Mouse (Mus musculus): ENCODE data around the gene Oaz1. TPM values are rescaled to one million over a fixed set of nuclear protein-coding genes. Genes with fewer than 3 reads are reported as not detected.

The Oaz1 gene
- polyA plus RNA-seq, 1 experiment from 2014 or later, result 1,560 TPM

DNA sequence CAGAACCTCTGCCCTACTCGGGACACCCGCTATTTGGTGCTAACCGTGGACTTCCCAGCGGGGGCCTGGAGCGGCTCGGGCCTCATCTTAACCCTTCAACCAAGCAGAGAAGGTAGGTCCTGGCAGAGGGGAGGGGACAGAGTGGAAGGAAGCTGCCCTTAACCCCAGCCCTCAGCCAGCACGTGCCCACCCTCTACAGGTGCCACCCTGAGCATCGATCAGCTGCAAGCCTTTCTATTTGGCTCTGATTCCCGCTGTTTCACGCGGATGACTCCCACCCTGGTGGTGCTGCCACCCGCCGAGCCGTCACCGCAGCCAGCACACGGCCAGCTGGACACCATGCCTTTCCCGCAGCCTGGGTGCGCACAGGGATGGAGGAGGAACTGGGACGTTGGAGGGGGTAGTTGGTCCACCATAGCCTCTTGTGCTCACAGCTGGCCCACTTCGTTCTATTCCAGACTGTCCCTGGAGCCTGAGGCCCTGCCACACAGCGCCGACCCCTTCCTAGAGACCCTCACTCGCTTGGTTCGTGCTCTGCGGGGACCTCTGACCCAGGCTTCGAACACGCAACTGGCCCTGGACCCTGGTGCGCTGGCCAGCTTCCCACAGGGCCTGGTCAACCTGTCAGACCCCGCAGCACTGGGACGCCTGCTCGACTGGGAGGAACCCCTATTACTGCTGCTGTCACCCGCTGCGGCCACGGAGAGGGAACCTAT, 20.0 kb upstream of the Oaz1 start:
- H3K4me3 ChIP-seq (replicated peaks; ENCODE audit: low read length), result peak overlapping the region; percentile 51
- WGBS, result 50% methylated on average over 34 of the region's 34 CpGs
- H3K4me2 ChIP-seq (ENCODE audit: low read depth, low read length), result peak overlapping the region; percentile 94
- peaks cover 3% of the 10 kb centered on the region; the same call in 1 of the 2 replicates for H3K27me3 ChIP-seq (ENCODE audit: control insufficient read depth, insufficient read depth, low read length)
- H3K36me3 ChIP-seq (ENCODE audit: control insufficient read depth, insufficient read depth, low read length), result peaks cover 26% of the 10 kb centered on the region
- H3K4me1 ChIP-seq (ENCODE audit: control insufficient read depth, insufficient read depth, low read length), result peaks cover 21% of the 10 kb centered on the region
- peak overlapping the region; percentile 77 for H3K9ac ChIP-seq (ENCODE audit: low read length)
- ATAC-seq (ENCODE audit: insufficient read depth, low FRiP score), result no peak
- no peaks in the 10 kb centered on the region for H3K9me3 ChIP-seq (replicated peaks; ENCODE audit: control insufficient read depth, low read length)
- peak overlapping the region; percentile 76 for H3K27ac ChIP-seq (ENCODE audit: low read length)

DNA sequence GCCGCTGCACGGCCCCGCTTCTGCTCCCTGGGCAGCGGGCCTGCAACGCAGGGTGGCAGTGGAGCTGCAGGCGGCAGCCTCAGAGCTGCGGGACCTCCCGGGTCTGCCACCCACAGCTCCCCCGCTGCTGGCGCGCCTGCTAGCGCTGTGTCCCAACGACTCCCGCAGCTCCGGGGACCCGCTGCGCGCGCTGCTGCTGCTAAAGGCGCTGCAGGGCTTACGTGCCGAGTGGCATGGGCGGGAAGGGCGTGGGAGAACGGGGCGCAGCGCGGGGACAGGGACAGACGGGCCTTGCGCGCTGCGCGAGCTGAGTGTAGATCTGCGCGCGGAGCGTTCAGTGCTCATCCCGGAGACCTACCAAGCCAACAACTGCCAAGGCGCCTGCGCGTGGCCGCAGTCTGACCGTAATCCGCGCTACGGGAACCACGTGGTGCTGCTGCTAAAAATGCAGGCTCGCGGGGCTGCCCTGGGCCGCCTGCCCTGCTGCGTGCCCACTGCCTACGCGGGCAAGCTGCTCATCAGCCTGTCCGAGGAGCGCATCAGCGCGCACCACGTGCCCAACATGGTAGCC, 19.3 kb upstream of the Oaz1 start:
- peaks cover 26% of the 10 kb centered on the region for H3K36me3 ChIP-seq (ENCODE audit: control insufficient read depth, insufficient read depth, low read length)
- ATAC-seq (ENCODE audit: insufficient read depth, low FRiP score), result peak; percentile 67
- H3K4me1 ChIP-seq (ENCODE audit: control insufficient read depth, insufficient read depth, low read length), result peaks cover 21% of the 10 kb centered on the region
- no peaks in the 10 kb centered on the region for H3K9me3 ChIP-seq (replicated peaks; ENCODE audit: control insufficient read depth, low read length)
- peak overlapping the region; percentile 94 for H3K4me2 ChIP-seq (ENCODE audit: low read depth, low read length)
- under 1% methylated on average over 58 of the region's 58 CpGs for WGBS
- peak overlapping the region; percentile 51 for H3K4me3 ChIP-seq (replicated peaks; ENCODE audit: low read length)
- peak overlapping the region; percentile 77 for H3K9ac ChIP-seq (ENCODE audit: low read length)
- peak overlapping the region; percentile 76 for H3K27ac ChIP-seq (ENCODE audit: low read length)
- H3K27me3 ChIP-seq (ENCODE audit: control insufficient read depth, insufficient read depth, low read length), result peaks cover 3% of the 10 kb centered on the region; the same call in 1 of the 2 replicates

DNA sequence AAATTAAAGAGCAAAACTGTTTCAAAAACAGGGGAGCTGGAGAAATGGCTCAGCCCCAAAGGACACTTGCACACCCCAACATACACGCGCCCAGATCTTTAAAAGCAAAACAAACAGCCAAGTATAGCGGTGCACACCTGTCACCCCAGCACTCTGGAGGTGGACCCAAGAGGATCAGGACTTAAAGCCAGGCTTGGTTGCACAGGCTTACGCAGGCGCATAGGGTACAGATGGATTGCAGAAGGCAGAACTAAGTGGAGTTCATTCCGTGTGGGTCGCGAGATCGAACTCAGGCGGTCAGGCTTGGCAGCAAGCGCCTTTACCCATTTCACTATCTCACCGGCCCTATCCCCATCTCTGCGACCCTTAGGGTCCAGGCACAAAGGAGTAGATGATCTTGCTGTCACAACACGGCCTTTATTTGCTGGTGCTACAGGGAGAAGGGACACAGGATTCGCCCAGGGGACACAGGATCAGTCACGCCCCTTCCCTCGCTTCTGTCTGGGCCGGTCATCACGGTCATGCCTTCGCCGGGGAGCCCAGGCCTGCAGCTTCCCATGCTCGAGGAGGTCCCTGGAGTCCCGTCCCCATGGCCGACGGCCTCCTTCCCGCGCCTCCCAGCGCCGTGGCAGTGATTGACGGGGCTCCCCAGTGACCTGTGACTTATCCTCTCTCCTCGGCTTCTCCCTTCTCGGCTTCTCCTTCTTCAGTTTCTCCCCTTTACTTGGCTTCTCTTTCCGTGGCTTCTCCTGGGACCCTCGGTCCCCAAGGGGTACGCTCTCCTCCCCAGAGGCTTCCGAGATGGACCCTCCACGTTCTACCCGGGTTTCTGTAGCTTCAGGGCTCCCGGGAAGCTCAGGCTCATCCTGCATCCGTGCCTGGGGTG, 18.1 kb upstream of the Oaz1 start:
- peaks cover 21% of the 10 kb centered on the region for H3K4me1 ChIP-seq (ENCODE audit: control insufficient read depth, insufficient read depth, low read length)
- peaks cover 15% of the 10 kb centered on the region; the same call in 1 of the 2 replicates for H3K36me3 ChIP-seq (ENCODE audit: control insufficient read depth, insufficient read depth, low read length)
- peak overlapping the region; percentile 22 for H3K9ac ChIP-seq (ENCODE audit: low read length)
- H3K27me3 ChIP-seq (ENCODE audit: control insufficient read depth, insufficient read depth, low read length), result peaks cover 3% of the 10 kb centered on the region; the same call in 1 of the 2 replicates
- ATAC-seq (ENCODE audit: insufficient read depth, low FRiP score), result no peak
- no peak overlapping the region for H3K27ac ChIP-seq (ENCODE audit: low read length)
- H3K9me3 ChIP-seq (replicated peaks; ENCODE audit: control insufficient read depth, low read length), result no peaks in the 10 kb centered on the region
- WGBS, result 22% methylated on average over 40 of the region's 40 CpGs
- H3K4me2 ChIP-seq (ENCODE audit: low read depth, low read length), result peak overlapping the region; percentile 19
- H3K4me3 ChIP-seq (replicated peaks; ENCODE audit: low read length), result peak overlapping the region; percentile 17

DNA sequence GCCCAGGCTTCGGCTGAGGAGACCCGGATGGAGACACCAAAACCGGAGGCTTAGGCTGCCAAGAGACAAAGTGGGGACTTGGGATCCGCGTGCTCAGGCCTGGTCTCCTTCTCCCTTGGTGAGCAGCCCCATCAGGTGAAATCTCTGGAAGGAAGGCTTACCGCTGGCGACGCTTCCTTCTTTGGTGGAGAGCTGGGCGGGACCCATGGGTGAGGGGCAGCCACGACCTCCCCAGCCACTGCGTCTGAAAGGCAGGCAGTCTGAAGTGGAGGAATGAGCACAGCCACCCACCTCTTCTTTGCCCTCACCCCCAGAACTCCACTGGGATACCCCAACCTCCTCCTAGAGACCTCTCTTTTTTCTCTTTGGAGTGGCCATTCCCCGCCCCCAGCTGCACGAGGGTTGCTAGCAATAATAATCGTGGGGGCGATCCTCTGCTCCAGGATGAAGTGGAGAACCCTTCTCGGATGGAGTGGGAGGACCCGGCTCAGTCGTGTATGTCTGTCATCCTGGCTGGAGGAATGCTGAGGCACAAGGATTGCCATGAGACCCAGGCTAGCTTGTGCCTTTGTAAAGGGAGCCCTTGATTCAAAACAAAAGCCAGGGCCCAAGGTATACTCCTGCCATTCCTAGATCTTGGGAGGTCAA, 17.3 kb upstream of the Oaz1 start:
- H3K4me3 ChIP-seq (replicated peaks; ENCODE audit: low read length), result 0 out of 2 replicates have a peak overlapping the region, but pooled peaks have one; percentile 17
- no peak overlapping the region for H3K27ac ChIP-seq (ENCODE audit: low read length)
- H3K4me1 ChIP-seq (ENCODE audit: control insufficient read depth, insufficient read depth, low read length), result peaks cover 21% of the 10 kb centered on the region
- H3K9ac ChIP-seq (ENCODE audit: low read length), result peak overlapping the region; percentile 22
- peak overlapping the region; percentile 19 for H3K4me2 ChIP-seq (ENCODE audit: low read depth, low read length)
- 10% methylated on average over 18 of the region's 18 CpGs for WGBS
- ATAC-seq (ENCODE audit: insufficient read depth, low FRiP score), result no peak
- peaks cover 8% of the 10 kb centered on the region; the same call in 1 of the 2 replicates for H3K36me3 ChIP-seq (ENCODE audit: control insufficient read depth, insufficient read depth, low read length)
- peaks cover 3% of the 10 kb centered on the region; the same call in 1 of the 2 replicates for H3K27me3 ChIP-seq (ENCODE audit: control insufficient read depth, insufficient read depth, low read length)
- H3K9me3 ChIP-seq (replicated peaks; ENCODE audit: control insufficient read depth, low read length), result no peaks in the 10 kb centered on the region

DNA sequence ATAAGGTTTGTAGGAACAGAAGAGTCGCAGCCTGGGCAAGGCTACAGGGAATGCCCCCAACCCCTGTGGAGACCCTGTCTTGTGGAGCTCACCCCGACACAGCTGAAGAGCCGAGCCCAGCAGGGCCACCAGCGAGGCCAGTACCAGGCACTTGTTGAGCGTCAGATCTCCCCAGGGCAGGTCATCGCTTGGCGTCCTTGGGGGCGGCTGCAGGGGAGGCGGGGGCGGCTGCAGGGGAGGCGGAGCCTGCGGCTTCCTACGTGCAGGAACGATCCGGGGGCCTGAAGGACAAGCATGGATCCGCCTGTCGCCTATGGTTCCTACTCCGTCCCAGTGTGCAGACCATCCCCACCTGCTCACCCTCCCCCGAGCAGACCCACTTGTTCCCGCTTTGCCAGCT, 16.4 kb upstream of the Oaz1 start:
- Histone ChIP-seq H3K27ac (ENCODE audit: low read length) (no peak overlapping the region), H3K9ac (ENCODE audit: low read length) (no peak overlapping the region), H3K27me3 (ENCODE audit: control insufficient read depth, insufficient read depth, low read length) (peaks cover 3% of the 10 kb centered on the region; the same call in 1 of the 2 replicates), H3K4me1 (ENCODE audit: control insufficient read depth, insufficient read depth, low read length) (peaks cover 21% of the 10 kb centered on the region), H3K4me2 (ENCODE audit: low read depth, low read length) (no peak overlapping the region), H3K36me3 (ENCODE audit: control insufficient read depth, insufficient read depth, low read length) (no peaks in the 10 kb centered on the region), H3K9me3 (replicated peaks; ENCODE audit: control insufficient read depth, low read length) (no peaks in the 10 kb centered on the region), H3K4me3 (replicated peaks; ENCODE audit: low read length) (no peak overlapping the region)
- ATAC-seq (ENCODE audit: insufficient read depth, low FRiP score), result no peak
- WGBS, result 9% methylated on average over 20 of the region's 20 CpGs

DNA sequence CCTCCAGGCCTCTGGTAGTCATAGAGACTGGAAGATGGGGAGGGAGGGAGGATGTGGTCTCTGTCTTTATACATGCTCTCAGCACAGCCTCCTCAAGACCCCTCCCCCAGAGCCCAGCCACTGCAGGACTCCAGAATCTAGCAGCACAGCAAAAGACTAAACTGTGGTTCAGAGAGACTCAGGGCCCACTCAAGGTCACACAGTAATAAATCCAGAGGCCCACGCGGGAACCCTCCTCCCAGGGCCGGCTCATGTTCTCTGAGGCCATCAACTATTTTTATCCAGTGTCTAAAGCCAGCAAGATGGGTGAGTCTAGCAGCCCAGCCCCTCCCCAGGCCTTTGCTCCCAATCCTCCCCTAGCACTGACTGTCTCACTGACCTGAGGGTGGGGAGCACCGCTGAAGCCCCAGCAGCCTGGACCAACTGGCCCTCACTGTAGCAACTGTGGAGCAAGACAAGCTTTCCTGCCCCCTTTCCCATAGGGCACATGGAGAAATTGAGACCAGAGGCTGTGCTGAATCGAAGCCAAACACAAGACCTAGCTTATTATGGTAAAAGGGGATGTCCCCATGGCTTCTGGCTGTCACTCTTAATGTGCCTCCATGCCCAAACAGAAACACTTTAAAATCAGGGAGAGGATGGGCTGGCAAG, 13.9 kb upstream of the Oaz1 start:
- ATAC-seq (ENCODE audit: insufficient read depth, low FRiP score), result no peak
- 34% methylated on average over 5 of the region's 5 CpGs for WGBS
- Histone ChIP-seq H3K27ac (ENCODE audit: low read length) (no peak overlapping the region), H3K4me2 (ENCODE audit: low read depth, low read length) (no peak overlapping the region), H3K9ac (ENCODE audit: low read length) (peak overlapping the region; percentile 46; the same call in 1 of the 2 replicates), H3K27me3 (ENCODE audit: control insufficient read depth, insufficient read depth, low read length) (peaks cover 3% of the 10 kb centered on the region; the same call in 1 of the 2 replicates), H3K4me3 (replicated peaks; ENCODE audit: low read length) (no peak overlapping the region), H3K9me3 (replicated peaks; ENCODE audit: control insufficient read depth, low read length) (no peaks in the 10 kb centered on the region), H3K36me3 (ENCODE audit: control insufficient read depth, insufficient read depth, low read length) (no peaks in the 10 kb centered on the region), H3K4me1 (ENCODE audit: control insufficient read depth, insufficient read depth, low read length) (peaks cover 13% of the 10 kb centered on the region; the same call in 1 of the 2 replicates)

DNA sequence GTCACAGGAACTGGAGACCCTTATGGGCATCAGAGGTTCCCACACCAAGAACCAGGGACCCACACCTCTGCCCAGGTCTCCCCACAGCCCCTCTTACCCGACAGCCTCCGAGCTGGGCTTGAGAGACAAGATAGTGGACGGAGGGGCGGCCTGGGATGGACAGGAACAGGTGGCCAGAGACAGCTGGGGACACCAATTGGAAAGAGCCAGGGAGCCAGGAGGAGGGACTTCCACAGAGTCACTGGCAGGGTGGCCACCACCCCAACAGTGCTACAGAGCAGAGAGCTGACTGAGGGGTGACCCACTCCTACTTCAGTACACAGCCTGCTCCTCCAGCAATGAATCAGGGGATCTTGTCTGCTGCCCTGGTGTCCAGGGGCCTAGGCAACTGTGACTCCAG, 13.1 kb upstream of the Oaz1 start, which contains the start of gene Jsrp1:
Jsrp1 (minus strand) TSS at position 133 of the 400 bp plus-strand sequence.
- Histone ChIP-seq H3K4me1 (ENCODE audit: control insufficient read depth, insufficient read depth, low read length) (peaks cover 9% of the 10 kb centered on the region; the same call in 1 of the 2 replicates), H3K36me3 (ENCODE audit: control insufficient read depth, insufficient read depth, low read length) (no peaks in the 10 kb centered on the region), H3K9ac (ENCODE audit: low read length) (peak within 1 kb of the TSS; percentile 46; the same call in 1 of the 2 replicates), H3K27me3 (ENCODE audit: control insufficient read depth, insufficient read depth, low read length) (peaks cover 3% of the 10 kb centered on the region; the same call in 1 of the 2 replicates), H3K9me3 (replicated peaks; ENCODE audit: control insufficient read depth, low read length) (no peaks in the 10 kb centered on the region), H3K4me2 (ENCODE audit: low read depth, low read length) (no peak within 1 kb of the TSS), H3K27ac (ENCODE audit: low read length) (no peak within 1 kb of the TSS), H3K4me3 (replicated peaks; ENCODE audit: low read length) (no peak within 1 kb of the TSS)
- ATAC-seq (ENCODE audit: insufficient read depth, low FRiP score), result no peak
- WGBS, result 76% methylated on average over 4 of the region's 4 CpGs

DNA sequence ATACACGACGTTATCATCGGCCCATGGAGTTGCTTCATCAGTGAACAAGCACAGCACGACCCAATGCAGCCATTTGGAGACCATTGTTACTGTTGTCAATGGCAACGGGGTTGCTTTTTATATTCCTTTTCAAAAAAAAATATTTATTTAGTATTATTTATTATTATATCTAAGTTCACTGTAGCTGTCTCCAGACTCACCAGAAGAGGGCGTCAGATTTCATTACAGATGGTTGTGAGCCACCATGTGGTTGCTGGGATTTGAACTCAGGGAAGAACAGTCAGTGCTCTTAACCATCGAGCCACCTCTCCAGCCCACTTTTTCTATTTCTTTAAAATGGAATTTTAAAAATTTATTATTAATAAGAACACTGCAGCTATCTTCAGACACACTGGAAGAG, 11.7 kb upstream of the Oaz1 start:
- H3K27ac ChIP-seq (ENCODE audit: low read length), result no peak overlapping the region
- H3K4me3 ChIP-seq (replicated peaks; ENCODE audit: low read length), result no peak overlapping the region
- no peak overlapping the region for H3K9ac ChIP-seq (ENCODE audit: low read length)
- ATAC-seq (ENCODE audit: insufficient read depth, low FRiP score), result no peak
- 64% methylated on average over 7 of the region's 7 CpGs for WGBS
- no peaks in the 10 kb centered on the region for H3K9me3 ChIP-seq (replicated peaks; ENCODE audit: control insufficient read depth, low read length)
- no peaks in the 10 kb centered on the region for H3K36me3 ChIP-seq (ENCODE audit: control insufficient read depth, insufficient read depth, low read length)
- H3K4me1 ChIP-seq (ENCODE audit: control insufficient read depth, insufficient read depth, low read length), result peaks cover 5% of the 10 kb centered on the region; the same call in 1 of the 2 replicates
- H3K27me3 ChIP-seq (ENCODE audit: control insufficient read depth, insufficient read depth, low read length), result peaks cover 3% of the 10 kb centered on the region; the same call in 1 of the 2 replicates
- no peak overlapping the region for H3K4me2 ChIP-seq (ENCODE audit: low read depth, low read length)
